Mouse (Mus musculus) right cerebral cortex, adult 2 months (tissue): ENCODE data around the gene Bag5.
"Not testable (repeated sequence)": the region's sequence is repeated elsewhere in the genome, so short reads cannot be mapped to it uniquely, and the experiment has no call there.

Experiments used
- DNase-seq, 2 experiments: peaks; one replicate each; pipeline ENCODE4 v3.0.0; 2021 to 2022; ENCODE audit warnings: low spot score in 2 of 2

Bag5 gene

DNA sequence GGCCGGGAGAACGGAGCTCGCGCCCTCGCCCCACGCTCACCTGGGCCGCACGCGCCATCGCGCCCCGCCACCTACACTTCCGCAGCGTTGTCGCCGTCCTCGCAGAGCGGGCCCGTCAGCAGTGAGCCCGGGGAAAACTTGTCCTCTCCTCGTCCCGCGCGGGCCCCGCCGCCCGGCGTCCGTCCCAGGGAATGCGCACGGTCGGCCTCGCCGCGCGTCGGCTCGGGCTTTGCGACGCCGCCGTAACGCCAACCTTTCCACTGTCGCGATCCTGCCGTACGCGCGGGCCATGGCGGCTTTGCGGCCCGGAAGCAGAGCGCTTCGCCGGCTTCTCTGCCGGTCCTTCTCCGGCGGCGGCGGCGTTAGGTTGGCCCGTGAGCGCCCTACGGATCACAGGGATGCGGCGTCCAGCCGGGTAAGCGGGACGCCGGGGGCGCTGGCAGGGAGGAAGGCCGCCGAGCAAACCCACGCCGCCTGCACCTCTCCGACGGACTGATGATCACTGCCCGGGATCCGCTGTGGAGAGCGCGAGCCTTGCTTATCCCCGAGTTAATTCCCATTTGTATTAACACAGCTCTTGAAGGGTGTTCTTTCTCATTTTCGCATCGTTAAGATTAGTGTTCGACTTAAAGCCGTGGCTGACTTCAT lies at the start of gene Bag5, which contains the start of gene Apopt1:
TSS of gene Bag5 (minus strand) at position 254 of the 648 bp plus-strand sequence.
TSS of gene Apopt1 (plus strand) at position 258 of the 648 bp plus-strand sequence.
- DNase-seq, result peak; percentile 89 to 94

DNA sequence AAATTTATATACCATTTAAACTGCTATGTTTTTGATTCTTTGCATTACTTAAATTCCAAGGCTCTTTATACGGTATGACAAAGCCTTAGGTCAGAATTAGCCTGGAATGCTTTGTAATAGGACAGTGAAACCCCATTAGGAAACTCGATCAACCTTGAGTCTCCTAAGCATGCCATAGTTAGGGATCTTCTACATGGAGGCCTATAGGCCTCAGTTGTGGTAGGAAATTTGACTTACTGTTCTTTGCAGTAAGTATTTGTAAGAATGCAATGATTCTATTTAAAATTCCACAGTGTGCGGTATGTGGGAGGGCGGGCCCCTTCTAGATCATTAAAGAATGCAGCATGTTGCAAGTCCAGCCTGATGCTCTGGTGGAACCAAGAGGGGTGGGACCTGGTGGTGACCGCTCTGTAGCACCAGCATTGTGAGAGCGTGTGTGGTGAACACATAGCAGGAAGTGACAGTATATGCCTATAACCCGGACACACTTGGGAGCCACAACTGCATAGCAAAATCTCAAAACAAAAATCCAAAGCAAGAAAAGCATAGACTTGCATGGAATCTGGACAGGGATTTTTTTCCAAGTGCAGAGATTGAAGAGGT lies 47.4 kb upstream of the Bag5 start:
- DNase-seq, result no peak

DNA sequence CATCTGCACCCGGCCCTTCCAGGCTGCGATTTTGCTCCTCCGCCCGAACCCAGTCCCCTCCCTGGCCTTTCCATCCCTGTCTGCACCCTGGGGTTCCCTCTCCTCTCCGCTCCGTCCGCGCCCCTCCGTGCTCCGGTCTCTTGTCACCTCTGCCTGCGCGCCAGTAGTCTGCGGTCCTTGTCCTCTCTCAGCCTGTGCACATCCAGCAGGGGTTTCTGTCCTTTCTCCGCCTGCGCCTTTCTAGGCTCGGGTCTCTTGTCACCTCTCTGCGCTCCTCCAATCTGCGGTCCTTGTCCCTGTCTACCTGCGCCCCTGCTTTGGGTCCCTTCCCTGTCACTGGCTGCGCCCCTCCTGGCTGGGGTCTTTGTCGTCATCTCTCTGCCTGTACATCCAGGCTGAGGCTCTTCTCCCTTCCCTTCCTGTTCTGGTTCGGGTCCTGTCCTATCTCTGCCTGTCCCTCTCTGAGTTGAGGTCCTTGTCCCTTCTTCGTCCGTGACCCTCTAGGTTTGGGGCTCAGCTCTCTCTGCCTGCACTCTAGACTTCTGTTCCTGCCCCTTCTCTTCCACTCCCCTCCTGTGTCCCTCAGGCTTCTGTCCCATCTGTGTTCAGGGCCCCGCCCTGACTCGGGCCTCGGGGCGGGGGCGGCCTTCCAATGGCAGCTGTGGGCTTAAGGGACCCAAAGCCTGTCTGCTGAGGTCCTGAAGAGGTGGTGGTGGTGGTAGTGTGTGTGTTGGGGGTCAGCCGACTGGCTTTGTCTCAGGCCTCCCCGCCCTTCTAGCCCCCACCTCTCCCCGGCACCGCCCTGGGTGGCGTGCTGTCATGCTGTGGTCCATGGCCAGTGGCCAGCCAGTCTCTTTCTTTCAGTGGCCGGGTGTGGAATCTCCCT lies 46.4 kb upstream of the Bag5 start:
- peak in 1 of 2 experiments; percentile 44 for DNase-seq

DNA sequence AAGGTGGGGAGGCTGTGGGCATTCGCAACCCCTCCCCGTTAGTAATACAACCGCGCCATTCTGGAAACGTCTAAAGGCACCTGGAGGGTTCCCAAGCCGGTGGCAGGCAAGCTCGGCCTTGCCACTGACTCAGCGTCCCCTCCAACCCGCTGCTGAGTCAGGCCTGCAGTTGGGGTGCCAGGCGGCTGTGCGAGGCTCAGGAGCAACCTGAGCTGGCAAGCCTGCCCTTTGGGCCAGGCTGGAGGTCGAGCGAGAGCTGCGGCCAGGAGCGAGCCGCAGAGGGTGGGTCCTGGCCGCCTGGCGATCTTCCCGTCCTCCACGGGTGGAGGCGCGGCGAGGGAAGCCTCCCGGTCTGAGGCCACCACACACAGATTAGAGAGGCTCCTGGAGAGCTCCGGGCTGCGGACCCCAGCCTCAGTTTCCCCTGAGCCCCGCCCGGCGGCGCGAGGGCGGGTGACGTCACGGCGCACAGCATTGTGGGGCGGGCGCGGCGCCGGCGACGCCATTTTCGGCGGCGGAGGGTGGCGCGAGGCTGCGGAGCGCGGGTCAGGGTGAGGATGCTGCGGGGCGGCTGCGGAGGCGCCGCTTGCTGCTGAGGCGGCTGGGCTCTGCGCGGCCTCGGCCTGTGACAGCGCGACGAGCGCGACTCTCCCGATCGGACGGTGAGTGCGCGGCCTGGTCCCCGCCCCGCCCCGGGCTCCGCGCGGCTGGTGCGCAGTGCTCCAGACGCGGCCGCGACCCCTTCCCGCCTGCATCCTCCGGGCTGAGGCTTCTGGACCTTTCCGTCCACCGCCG lies 45.5 kb upstream of the Bag5 start, which contains the start of gene Klc1:
TSS of gene Klc1 (plus strand) at position 469 of the 795 bp plus-strand sequence.
- DNase-seq, result peak; percentile 77 to 79

DNA sequence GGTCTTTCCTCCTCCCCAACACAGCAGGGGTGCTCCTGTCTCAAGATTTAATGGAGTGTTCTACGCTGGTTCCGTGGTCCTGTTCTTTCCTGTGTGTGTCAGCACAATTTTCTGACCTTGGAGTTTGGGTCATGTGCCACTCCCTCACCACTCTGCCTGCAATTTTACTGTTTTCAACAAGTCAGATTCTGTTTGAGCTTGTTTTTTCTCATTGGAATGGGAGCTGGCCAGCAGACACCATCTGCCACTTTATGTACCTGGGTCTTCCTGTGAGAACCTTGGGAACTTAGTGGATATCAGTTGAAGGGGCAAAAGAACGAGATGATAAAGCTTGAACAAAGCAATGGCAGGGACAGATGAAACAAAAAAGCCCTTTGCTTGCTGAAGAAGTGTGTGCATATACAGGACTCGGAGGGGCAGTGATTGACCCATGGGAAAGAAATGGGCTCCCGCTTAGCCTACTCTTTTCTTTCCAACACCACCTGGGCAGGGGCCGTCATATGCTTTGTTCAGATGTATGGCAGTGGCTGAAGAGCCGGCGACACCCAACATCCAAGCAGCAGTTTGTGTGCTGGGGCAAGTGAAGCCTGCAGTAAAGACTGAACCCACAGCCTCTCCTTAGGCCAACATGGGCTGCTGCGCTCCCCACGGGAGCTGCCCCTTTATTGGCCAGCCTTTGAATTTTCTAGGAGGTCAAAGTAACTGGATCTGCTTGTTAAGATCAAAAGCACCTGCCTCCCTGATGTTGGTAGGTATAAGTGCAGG lies 44.7 kb upstream of the Bag5 start:
- no peak for DNase-seq

DNA sequence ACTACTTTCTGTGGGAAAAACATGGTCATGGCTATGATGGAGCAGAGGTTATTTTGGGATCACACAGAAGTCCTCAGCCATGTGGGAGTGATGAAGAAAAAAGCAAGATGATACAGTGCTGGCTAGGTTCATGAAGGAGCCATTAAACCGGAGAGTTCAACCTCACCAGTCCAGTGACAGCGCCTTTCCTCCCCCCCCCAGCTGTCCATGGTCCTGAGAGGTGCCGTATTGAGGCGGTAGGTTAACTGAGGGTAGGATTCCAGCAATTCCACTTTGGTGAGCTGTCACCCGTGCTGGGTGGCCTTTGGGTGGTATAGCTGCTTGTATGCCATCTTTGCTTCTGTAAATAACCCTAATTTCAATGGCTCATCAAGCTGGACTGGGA lies 43.6 kb upstream of the Bag5 start:
- no peak for DNase-seq

DNA sequence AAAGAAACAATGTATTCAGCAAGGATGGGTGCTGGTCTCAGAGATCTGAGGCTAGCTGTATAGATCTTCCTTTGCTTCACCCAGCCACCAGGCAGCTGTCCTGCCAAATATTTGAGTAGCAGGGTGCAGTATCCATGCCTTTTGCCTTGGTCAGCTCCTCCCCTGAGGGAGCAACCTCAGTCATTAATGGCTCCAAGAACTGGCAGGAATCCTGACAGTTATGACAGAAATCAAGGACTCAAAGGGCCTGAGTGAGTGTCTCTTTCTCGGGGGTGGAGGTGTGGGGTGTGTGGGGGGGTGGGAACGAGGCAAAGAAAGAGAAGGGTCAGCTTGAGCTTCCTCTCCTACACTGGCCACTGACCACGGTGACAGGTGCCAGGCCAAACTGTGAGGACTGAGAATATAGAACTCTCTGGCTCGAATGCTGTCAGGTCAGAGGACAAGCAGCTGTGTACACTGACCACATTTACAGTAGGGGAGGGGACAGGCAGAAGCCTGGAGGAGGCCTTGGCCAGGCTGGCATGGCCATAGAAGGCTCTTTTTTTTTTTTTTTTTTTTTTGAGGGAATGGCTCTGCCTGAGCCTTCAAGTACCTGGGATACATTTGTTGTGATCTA lies 43.1 kb upstream of the Bag5 start:
- DNase-seq, result no peak

DNA sequence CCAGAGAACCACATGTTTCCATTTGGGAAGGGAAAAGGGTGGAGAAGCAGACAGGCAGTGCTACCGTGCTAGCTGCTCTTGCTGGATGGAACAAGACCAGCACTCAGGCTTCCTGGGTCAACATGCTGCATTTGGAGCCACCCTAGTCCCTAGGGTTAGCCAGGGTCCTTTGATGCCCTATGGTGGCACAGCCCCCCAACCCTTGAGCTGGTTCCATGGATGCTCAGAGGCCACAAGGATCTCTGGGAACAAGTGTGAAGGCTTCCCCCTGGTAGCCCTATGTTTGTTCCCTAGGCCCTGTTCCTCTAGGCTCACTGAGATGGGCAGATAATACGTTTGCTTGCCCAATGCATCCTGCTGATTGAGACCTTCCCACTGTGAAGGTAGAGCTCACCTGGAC lies 42.2 kb upstream of the Bag5 start:
- no peak for DNase-seq

DNA sequence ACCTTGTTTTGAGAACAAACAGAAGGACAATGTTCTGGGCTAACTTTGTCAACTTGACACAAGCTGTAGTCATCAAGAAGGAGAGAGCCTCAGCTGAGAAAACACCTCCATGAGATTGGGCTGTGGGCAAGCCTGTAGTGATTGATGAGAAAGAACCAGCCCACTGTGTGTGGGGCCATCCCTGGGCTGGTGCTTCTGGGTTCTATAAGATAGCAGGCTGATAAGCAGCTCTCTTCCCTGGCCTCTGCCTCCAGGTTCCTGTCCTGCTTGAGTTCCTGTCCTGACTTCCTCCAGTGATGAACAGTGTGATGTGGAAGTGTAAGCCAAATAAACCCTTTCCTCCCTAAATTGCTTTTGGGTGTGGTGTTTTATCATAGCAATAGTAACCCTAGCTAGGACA lies 41.7 kb upstream of the Bag5 start:
- no peak for DNase-seq

DNA sequence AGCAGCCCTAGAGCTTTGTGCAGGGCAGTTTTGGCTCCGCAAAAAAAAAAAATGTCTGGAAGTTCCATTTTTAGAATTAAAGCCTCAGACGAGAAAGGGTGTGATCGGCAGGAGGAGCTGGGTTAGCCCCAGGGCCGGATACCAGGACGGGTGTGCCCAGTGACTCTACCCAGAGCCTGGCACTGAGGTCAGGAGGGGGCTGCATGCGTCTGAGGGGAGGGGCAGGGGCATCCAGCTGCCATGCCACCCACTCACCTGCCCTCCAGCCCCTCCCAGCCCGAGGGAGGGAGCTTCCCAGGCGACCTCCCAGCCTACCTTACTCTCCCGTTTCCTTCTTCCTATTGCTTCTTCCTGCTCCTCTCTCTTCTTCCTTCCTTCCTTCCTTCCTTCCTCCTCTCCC lies 40.3 kb upstream of the Bag5 start:
- DNase-seq, result no peak

DNA sequence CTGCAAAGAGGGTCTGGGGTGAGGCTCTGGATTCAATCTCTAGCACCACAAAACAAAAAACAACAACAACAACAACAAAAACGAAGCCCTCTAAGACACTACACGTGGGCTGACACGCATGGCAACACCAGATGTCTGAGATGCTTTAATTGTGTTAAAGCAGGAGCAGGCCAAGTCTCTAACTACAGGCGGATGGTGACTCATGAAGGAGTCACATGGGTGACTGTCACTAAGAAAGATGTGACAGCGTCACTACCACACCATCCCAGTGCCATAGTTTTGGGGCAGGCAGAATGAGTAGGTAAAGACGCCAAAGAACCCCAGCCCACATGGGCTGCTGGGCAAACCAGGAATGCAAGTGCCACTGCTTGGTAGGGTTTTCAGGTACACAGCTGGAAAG lies 39.4 kb upstream of the Bag5 start:
- peak; percentile 54 to 62 for DNase-seq

DNA sequence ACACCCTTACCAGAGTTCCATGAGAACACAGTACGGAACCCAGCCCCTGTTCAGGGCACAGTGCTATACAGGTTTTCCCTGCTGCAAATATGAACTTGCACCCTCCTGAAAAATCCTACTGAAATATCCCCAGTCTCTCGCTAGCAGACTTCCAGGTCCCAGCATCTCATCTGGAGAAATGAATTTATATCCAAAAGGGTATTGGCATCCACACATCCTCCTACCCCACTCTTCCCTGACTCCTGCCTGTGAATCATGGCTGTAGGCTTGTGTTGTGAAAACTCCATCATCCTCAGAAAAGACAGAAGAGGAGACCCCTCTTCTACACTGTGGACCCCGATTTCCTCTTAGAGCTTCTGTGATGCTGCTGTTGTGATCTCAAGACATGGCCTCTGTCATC lies 37.7 kb upstream of the Bag5 start:
- DNase-seq, result no peak

DNA sequence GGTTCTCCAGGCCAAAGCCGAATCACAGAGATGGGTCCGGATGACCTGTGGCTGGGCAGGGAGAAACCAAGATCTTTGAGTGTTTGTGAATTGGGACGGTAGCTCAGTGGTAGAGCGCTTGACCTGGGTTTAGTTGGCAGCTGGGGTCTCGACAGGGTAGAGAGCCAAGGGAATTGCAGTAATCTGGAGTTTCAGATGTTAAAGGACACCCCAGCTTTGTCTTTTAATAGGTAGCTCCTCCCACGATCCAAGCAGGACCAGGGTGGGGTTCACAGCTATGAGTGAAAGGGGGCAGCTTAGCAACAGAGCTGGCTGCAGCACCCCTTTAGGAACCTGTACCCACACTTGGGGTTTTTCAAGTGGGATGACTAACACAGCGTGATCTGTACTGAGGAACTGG lies 34.4 kb upstream of the Bag5 start:
- DNase-seq, result no peak

DNA sequence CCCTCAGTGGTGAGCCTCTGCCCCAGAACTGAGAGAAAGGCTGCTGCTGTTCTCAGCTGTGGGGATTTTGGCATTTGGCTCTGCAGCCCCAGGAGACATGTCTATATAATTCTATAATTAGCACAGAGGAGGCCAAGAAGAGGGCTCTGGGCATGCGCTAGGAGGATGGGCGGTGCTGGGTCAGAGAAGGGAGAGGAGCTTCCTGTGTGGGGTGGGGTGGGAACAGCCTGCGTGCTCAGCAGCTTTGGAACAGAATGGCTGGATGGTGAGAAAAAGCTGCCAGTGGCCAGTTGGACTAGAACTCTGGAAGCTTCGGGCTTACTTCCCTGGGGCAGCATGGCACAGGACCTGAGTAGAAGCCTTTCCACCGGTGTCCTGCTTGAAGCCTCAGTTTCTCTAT lies 33.0 kb upstream of the Bag5 start:
- no peak for DNase-seq

DNA sequence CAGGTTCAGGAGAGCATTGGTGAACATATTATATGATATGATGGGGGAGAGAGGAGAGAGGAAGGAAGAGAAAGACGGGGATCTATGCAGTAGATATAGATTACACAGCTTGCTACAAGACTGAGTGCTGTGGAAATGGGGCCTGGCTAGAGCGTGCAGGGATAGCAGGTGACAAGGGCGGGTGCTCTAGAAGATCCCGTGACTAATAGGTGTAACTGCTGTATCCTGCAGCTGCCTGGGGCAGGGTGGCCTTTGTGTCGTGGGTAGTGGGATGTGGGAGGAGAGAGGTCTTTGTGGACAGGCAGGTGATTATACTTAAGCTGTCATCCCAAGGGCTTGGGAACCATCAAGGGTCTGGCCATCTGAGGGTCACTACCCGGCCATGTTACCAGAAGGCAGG lies 32.2 kb upstream of the Bag5 start:
- no peak for DNase-seq

DNA sequence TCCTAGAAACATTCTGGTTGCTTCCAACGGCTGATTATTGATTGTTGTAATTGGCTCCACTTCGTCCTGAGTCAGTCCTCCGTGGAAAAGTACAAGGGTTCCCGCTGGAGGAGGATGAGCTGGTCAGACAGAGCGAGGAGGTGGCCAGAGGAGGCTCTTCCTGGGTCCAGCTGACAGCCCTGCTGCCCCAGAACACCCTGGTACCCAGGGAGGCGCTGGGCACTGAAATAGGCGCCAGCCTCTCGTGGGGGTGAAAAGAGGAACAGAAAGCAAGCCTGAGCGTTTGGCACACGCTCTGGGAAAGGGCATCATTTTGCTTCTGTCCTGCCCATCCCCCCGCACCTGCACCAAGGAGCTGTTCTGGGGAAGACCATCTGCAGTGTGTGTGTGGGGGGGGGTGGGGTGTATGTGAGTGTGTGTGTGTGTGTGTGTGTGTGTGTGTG lies 30.9 kb upstream of the Bag5 start:
- no peak for DNase-seq

DNA sequence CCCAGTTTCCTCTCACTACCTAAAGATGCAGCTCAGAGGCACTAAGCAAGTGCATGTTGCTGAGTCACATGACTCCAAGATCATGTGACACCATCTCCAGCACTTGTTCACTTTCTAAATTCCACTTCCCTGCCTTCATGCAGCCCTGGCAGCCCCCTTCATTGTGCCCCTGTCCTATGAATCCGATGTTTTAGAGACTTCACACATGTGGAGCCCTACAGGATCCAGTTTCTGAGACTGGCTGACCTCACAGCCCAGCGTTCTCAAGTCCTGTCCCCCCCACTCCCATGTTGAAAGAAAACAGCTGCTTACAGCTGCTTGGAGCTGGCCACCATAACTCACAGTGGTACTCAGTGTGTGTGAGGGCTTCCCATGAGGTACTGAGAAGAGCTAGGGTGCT lies 30.4 kb upstream of the Bag5 start:
- DNase-seq, result no peak

DNA sequence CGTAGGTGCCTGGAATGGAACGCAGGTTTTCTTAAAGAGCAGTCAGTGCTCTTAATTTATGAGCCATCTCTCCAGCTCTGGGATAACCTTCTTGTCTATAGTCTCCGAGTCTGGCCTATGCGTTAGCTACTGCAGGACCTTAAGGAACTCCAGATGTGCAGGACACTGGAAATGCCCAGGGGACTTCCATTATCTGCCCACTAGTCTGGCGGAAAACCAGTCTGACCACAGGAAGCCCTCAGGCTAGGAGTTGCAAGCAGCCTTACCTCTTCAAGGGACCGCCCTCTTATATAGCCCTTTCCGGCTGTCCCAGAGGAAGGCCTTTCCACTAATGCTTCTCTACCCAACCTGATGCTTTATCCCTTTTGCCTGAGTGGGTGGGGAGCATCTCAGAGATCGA lies 28.3 kb upstream of the Bag5 start:
- DNase-seq, result no peak

DNA sequence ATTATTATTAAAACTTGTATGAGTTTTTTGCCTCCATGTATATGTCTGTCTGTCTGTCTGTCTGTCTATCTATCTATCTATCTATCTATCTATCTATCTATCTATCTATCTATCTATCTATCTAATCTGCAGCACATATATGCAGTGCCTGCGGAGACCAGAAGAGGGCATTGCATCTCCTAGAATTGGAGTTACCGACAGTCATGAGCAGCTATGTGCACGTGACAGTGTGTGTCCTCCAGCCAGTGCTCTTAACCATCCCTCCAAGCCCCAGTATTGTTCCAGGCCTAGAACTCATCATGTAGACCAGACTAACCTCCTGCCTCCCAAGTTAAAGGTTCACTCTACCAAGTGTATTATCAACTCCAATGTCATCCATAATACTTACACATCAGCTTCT lies 25.7 kb upstream of the Bag5 start:
- DNase-seq, result peak; percentile 81 to 84

DNA sequence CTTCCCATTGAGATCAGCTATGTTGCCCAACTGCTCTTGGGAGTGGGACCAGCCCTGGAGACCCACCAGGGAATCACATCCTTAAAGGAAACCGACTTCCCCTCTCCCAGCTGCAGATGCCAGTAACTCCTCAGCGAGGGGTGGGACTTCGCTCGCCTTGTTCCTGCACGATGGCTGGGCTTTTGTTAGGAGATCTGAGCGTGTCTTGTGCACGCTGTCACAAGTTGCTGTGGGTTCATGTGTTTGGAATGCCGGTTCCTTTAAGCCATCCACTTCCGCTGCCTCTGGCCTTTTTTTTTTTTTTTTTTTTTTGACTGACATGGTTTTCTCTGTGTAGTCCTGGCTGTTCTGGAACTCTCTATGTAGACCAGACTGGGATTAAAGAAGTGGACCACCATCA lies 24.3 kb upstream of the Bag5 start:
- DNase-seq, result no peak

DNA sequence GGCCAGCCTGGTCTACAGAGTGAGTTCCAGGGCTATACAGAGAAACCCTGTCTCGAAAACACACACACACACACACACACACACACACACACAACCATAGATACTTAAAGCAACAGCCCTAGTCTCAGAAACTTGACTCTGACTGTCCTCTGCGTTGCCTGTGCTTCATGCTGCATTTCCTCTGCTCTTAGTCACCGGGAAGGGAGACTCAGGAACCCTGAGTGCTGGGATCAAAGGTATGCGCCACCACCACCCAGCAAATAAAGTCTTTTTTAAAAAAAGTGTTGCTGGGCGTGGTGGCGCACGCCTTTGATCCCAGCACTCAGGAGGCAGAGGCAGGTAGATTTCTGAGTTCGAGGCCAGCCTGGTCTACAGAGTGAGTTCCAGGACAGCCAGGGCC lies 23.6 kb upstream of the Bag5 start:
- DNase-seq, result not testable (repeated sequence)
